Mouse (Mus musculus) layer of hippocampus, postnatal 25 days (tissue): ENCODE measurements at regions not wholly inside any gene's neighbourhood (a gene's known extent, or its start where the extent isn't known, plus 50 kb on each side); places are given as distances from the start of the nearest gene placed in this dataset.

Experiments used
- DNase-seq, 2 experiments: peaks; one replicate each; pipeline ENCODE4 v3.0.0; 2022; ENCODE audit warnings: mixed read lengths in 2 of 2, low spot score in 1 of 2; ENCODE audit errors: extremely low spot score in 1 of 2

- DNase-seq = no peak
Measured at GRCm38 (mm10) chr13:115165981-115166380, 64.2 kb upstream of the Itga1 start.

DNA sequence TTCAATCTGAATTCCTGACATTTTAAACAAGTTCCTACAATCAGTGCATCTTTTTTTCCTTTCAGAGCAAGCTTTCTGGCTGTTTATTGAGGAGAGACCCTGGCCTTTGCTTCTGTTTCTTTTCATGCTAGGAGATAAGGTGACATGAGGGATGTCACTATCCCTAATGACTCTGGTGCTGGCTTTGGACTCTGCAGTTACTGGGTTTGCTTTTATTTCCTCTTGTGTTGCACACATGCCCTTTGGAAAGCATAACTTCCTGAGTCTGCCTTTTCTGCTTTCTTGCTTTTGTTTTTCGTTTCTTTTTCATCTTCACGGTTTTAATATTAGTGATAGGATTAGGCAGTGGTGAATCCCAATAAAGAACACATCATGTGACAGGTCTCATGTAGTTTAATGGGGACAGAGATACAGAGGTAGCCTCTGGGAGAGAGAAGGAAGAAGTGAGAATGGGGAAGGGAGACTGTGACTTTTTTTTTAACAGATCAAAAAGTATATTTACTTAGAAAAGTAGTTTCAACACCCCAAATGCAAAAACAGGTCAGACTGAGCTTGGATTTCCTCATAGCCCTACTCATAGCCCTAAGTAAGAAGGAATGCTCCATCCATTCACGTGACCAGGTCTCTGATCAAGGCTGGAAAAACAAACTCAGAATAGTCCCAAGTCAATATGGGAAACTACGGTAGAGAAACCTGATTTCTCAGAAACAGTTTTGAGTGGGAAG lies 61.1 kb upstream of the Itga1 start:
- no peak for DNase-seq

GRCm38 (mm10) chr13:115159386-115159785 lies 57.6 kb upstream of the Itga1 start:
- no peak for DNase-seq
